In genomic region chr6:147954967-147955830, GRCm38 (mm10) we compare ENCODE assay signal across 9 mouse cellular contexts.
DNase-seq lines count a peak whose midpoint lies in the region; ATAC-seq and TF ChIP-seq lines count a peak whose summit lies in the region.
"Had no signal": no experiment of that assay in that cellular context is flagged by ENCODE, and none has a peak within 500 bp of the region (broad histone marks: within the 10 kb centered on the region; RNA-seq: fewer than 3 reads in every experiment).

No protein-coding gene starts in this region.

- H3K9me3 ChIP-seq in embryonic facial prominence, embryonic 11.5 days (replicated peaks; ENCODE audit: control insufficient read depth, low read length), result no peaks in the 10 kb centered on the region
- H3K9me3 ChIP-seq in embryonic facial prominence, embryonic 10.5 days, result no peaks in the 10 kb centered on the region
- no peaks in the 10 kb centered on the region for H3K9me3 ChIP-seq in lung, postnatal 0 days (ENCODE audit: low read length)
- H3K9me3 ChIP-seq in stomach, postnatal 0 days (ENCODE audit: control insufficient read depth, low read length), result no peaks in the 10 kb centered on the region

- H3K36me3 ChIP-seq in embryonic facial prominence, embryonic 11.5 days (replicated peaks; ENCODE audit: control insufficient read depth, insufficient read depth, low read depth, low read length), result no peaks in the 10 kb centered on the region
- no peaks in the 10 kb centered on the region for H3K36me3 ChIP-seq in embryonic facial prominence, embryonic 10.5 days (replicated peaks)
- H3K36me3 ChIP-seq in lung, postnatal 0 days (ENCODE audit: insufficient read depth, low read length), result no peaks in the 10 kb centered on the region
- H3K36me3 ChIP-seq in stomach, postnatal 0 days (ENCODE audit: control insufficient read depth, insufficient read depth, low read length), result no peaks in the 10 kb centered on the region

- H3K4me1 ChIP-seq in embryonic facial prominence, embryonic 11.5 days (ENCODE audit: control insufficient read depth, insufficient read depth, low read length), result no peaks in the 10 kb centered on the region
- 0 out of 2 replicates have a peak, but pooled peaks cover 7% of the 10 kb centered on the region for H3K4me1 ChIP-seq in embryonic facial prominence, embryonic 10.5 days
- H3K4me1 ChIP-seq in lung, postnatal 0 days (ENCODE audit: insufficient read depth, low read depth, low read length), result no peaks in the 10 kb centered on the region
- no peaks in the 10 kb centered on the region for H3K4me1 ChIP-seq in stomach, postnatal 0 days (replicated peaks; ENCODE audit: control insufficient read depth, insufficient read depth)

- no peak overlapping the region for H3K27ac ChIP-seq in embryonic facial prominence, embryonic 11.5 days (replicated peaks; ENCODE audit: low read depth, low read length)
- H3K27ac ChIP-seq in embryonic facial prominence, embryonic 10.5 days (replicated peaks), result no peak overlapping the region
- no peak overlapping the region for H3K27ac ChIP-seq in lung, postnatal 0 days (ENCODE audit: low read length)
- H3K27ac ChIP-seq in stomach, postnatal 0 days (replicated peaks), result no peak overlapping the region

- no peak overlapping the region for H3K9ac ChIP-seq in embryonic facial prominence, embryonic 11.5 days (replicated peaks; ENCODE audit: low read length)
- H3K9ac ChIP-seq in lung, postnatal 0 days (replicated peaks; ENCODE audit: low read depth), result no peak overlapping the region
- no peak overlapping the region for H3K9ac ChIP-seq in stomach, postnatal 0 days (ENCODE audit: low read length)

- no peak for TF ChIP-seq EP300 in lung, postnatal 0 days (IDR thresholded peaks at IDR 0.05)
- TF ChIP-seq EP300 in stomach, postnatal 0 days (optimal IDR thresholded peaks at IDR 0.05), result no peak

- ATAC-seq in embryonic facial prominence, embryonic 11.5 days (replicated peaks; ENCODE audit: insufficient number of reproducible peaks, low FRiP score, low TSS enrichment, low read depth), result no peak
- ATAC-seq in lung, postnatal 0 days, result no peak
- peak; percentile 70 for ATAC-seq in stomach, postnatal 0 days (ENCODE audit: low FRiP score, low TSS enrichment)
- no peak for ATAC-seq in inflammation-experienced regulatory T-cells, adult 6 months

- no peaks in the 10 kb centered on the region for H3K27me3 ChIP-seq in embryonic facial prominence, embryonic 11.5 days (ENCODE audit: control insufficient read depth, insufficient read depth, low read length)
- H3K27me3 ChIP-seq in embryonic facial prominence, embryonic 10.5 days (replicated peaks; ENCODE audit: low read depth, poor library complexity, severe bottlenecking), result no peaks in the 10 kb centered on the region
- no peaks in the 10 kb centered on the region for H3K27me3 ChIP-seq in lung, postnatal 0 days (replicated peaks; ENCODE audit: insufficient read depth, low read length)
- H3K27me3 ChIP-seq in stomach, postnatal 0 days (ENCODE audit: control insufficient read depth, insufficient read depth, low read length), result no peaks in the 10 kb centered on the region

- TF ChIP-seq CTCF in lung, postnatal 0 days (IDR thresholded peaks at IDR 0.05), result peak; percentile 31
- peak; percentile 56 for TF ChIP-seq CTCF in stomach, postnatal 0 days (IDR thresholded peaks at IDR 0.05; ENCODE audit: low read depth)

- peak; percentile 33 for DNase-seq in embryonic facial prominence, embryonic 11.5 days (ENCODE audit: low spot score)
- DNase-seq in embryonic facial prominence, embryonic 10.5 days (ENCODE audit: low spot score), result no peak
- no peak for DNase-seq in lung, postnatal 0 days (ENCODE audit: low spot score)
- DNase-seq in lung, postnatal 25 days (ENCODE audit: low spot score), result no peak
- peak; percentile 53 for DNase-seq in kidney, adult 9 months
- no peak for DNase-seq in stomach, postnatal 0 days (ENCODE audit: low spot score)
- DNase-seq in thymus, postnatal 0 days (ENCODE audit: low spot score), result no peak

- WGBS in embryonic facial prominence, embryonic 11.5 days, result 66% methylated on average over 6 of the region's 7 CpGs
- WGBS in embryonic facial prominence, embryonic 10.5 days, result 55% methylated on average over 7 of the region's 7 CpGs
- 57% methylated on average over 7 of the region's 7 CpGs for WGBS in lung, postnatal 0 days
- 53% methylated on average over 7 of the region's 7 CpGs for WGBS in stomach, postnatal 0 days

- H3K4me3 ChIP-seq in embryonic facial prominence, embryonic 11.5 days (ENCODE audit: low read depth, low read length), result no peak overlapping the region
- H3K4me3 ChIP-seq in embryonic facial prominence, embryonic 10.5 days, result no peak overlapping the region
- H3K4me3 ChIP-seq in lung, postnatal 0 days (ENCODE audit: low read depth, low read length), result no peak overlapping the region
- no peak overlapping the region for H3K4me3 ChIP-seq in stomach, postnatal 0 days (ENCODE audit: low read depth, low read length)
- H3K4me3 ChIP-seq: myocyte had no signal

- H3K4me2 ChIP-seq in embryonic facial prominence, embryonic 11.5 days (ENCODE audit: low read depth, low read length), result no peak overlapping the region
- no peak overlapping the region for H3K4me2 ChIP-seq in lung, postnatal 0 days (replicated peaks; ENCODE audit: low read depth, low read length)
- no peak overlapping the region for H3K4me2 ChIP-seq in stomach, postnatal 0 days (replicated peaks; ENCODE audit: low read depth)

Comparison
In these comparisons a context has a peak if more than half of its experiments do, and no peak if none do; other contexts are left out.
1. DNase-seq: peak in embryonic facial prominence, embryonic 11.5 days (single experiment) and kidney, adult 9 months (single experiment); none in embryonic facial prominence, embryonic 10.5 days (single experiment), lung, postnatal 0 days (single experiment), lung, postnatal 25 days (single experiment), stomach, postnatal 0 days (single experiment) and thymus, postnatal 0 days (single experiment).